Mouse (Mus musculus): Measurements from ENCODE around the gene Gm29609. TPM values are rescaled to one million over a fixed set of nuclear protein-coding genes. Genes with fewer than 3 reads are reported as not detected.

The Gm29609 gene
- polyA plus RNA-seq (2012; rRNA removed; ENCODE audit: low replicate concordance): 0.47 and 0.76 TPM in 2 replicates

GRCm38 (mm10) chr5:31179766-31180630 lies at the start of gene Gm29609, which contains the start of gene Gtf3c2:
Gm29609 (minus strand) TSS chr5:31179911.
Gtf3c2 (minus strand) TSS chr5:31180144.

DNA sequence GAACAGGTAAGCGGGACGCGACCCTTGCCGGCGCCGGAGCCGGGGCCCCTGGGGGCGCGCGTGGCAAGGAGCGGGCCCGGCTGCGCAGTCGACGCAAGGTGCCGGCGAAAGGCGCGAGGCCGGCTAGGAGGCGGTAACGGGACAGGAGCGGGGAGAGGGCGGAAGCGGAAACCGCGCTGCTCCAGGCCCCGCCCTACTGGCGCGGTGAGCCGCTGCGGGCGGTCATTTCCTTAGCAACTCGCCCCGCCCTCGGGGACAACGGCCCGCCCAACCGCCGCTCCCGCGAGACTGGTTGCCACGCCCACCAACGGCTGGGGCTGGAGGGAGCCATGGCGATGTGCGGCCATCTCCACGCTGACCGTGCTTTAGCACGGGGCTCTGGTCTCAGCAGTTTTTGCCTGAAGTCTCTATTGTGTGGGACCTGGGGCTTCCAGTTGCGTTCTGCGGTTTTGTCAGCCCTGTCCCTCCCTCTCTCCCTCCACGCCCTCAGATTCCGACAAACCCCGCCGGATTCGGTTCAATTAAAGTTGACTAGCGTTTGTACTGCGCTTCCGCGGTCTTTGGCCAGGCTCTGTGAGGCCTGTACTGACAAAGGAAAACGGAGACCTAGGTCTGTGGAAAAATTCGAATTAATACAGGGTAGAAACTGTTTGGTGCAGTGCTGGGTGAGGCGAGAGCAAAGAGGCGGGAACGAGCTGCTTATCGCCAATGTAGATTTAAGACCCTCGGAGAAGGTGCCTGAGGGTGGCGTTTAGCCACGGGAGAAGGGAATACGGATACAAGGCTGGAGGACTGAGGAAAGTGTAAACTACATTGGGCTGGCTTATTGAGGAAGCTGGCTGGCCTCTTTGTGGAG lies 41.0 kb upstream of the Gm29609 start, which contains the start of gene Ppm1g:
Gene Ppm1g, minus strand, starts transcription at position 240 of the 856 bp plus-strand sequence.

GRCm38 (mm10) chr5:31201742-31202590 lies 22.3 kb upstream of the Gm29609 start, which contains the start of gene Zfp513:
Zfp513 (minus strand) TSS chr5:31202303.

GRCm38 (mm10) chr5:31192939-31193630 lies 13.4 kb upstream of the Gm29609 start, which contains the start of the genes Snx17 and Eif2b4:
Snx17 (plus strand) TSS chr5:31193227.
Eif2b4 (minus strand) TSS chr5:31193430.

DNA sequence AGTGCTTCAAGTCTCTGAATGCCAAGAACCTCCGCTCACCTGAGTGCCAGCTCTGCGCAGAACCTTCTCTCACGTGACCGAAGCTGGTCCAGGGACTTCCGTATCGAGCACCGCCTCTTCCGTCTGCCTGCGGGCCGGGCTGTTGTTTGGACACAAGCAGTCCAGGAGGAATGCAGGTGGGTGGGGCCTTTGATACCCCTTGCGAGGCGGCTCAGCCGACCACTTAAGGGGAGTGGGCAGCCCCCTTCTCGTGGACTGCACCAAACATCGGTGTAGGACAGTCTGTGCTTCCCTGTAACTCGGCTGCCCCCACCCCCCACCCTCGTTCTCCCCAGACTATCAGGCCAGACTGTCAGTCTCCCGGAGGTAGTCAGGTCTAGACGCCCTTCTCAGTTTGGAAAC lies 25.6 kb downstream of the Gm29609 start, which contains the start of gene Mpv17:
Gene Mpv17, minus strand, starts transcription at position 100 of the 402 bp plus-strand sequence.

GRCm38 (mm10) chr5:31138241-31138967 lies 41.3 kb downstream of the Gm29609 start, which contains the start of gene Ucn:
Ucn (minus strand) TSS chr5:31138829.

GRCm38 (mm10) chr5:31116354-31116753 lies 63.4 kb downstream of the Gm29609 start, which contains the start of gene Trim54:
Trim54 (plus strand) TSS chr5:31116712.

GRCm38 (mm10) chr5:31108000-31108490 lies 71.7 kb downstream of the Gm29609 start, which contains the start of gene Slc30a3:
Slc30a3 (minus strand) TSS chr5:31108237.

GRCm38 (mm10) chr5:31105814-31106335 lies 73.8 kb downstream of the Gm29609 start, which contains the start of gene Dnajc5g:
Dnajc5g (plus strand) TSS chr5:31106285.

Other genes starting within 250 kb of the Gm29609 start
- gene Cgref1, start 234.3 kb downstream of the Gm29609 start, polyA plus RNA-seq (2012; rRNA removed; ENCODE audit: low replicate concordance): 856 and 917 TPM in 2 replicates
- 409 and 432 TPM in 2 replicates for gene Preb, start 219.6 kb downstream of the Gm29609 start, polyA plus RNA-seq (2012; rRNA removed; ENCODE audit: low replicate concordance)
- 0.17 and 2.4 TPM in 2 replicates for gene Tcf23, start 211.2 kb downstream of the Gm29609 start, polyA plus RNA-seq (2012; rRNA removed; ENCODE audit: low replicate concordance)
- gene Atraid, start 131.6 kb downstream of the Gm29609 start, polyA plus RNA-seq (2012; rRNA removed; ENCODE audit: low replicate concordance): 39.3 and 58.7 TPM in 2 replicates
- gene Slc5a6, start 131.0 kb downstream of the Gm29609 start, polyA plus RNA-seq (2012; rRNA removed; ENCODE audit: low replicate concordance): 37.3 and 46.8 TPM in 2 replicates
- gene Cad, start 125.1 kb downstream of the Gm29609 start, polyA plus RNA-seq (2012; rRNA removed; ENCODE audit: low replicate concordance): 13.4 and 20.9 TPM in 2 replicates
- gene Dnajc5g, start 73.6 kb downstream of the Gm29609 start, polyA plus RNA-seq (2012; rRNA removed; ENCODE audit: low replicate concordance): not detected in 2 replicates
- 0.15 and 0.69 TPM in 2 replicates for gene Slc30a3, start 71.7 kb downstream of the Gm29609 start, polyA plus RNA-seq (2012; rRNA removed; ENCODE audit: low replicate concordance)
- gene Trim54, start 63.2 kb downstream of the Gm29609 start, polyA plus RNA-seq (2012; rRNA removed; ENCODE audit: low replicate concordance): not detected in 2 replicates
- not detected in 2 replicates for gene Ucn, start 41.1 kb downstream of the Gm29609 start, polyA plus RNA-seq (2012; rRNA removed; ENCODE audit: low replicate concordance)
- gene Mpv17, start 25.7 kb downstream of the Gm29609 start, polyA plus RNA-seq (2012; rRNA removed; ENCODE audit: low replicate concordance): 20.0 and 31.7 TPM in 2 replicates
- 29.7 and 31.1 TPM in 2 replicates for gene Gtf3c2, start 233 bp upstream of the Gm29609 start, polyA plus RNA-seq (2012; rRNA removed; ENCODE audit: low replicate concordance)
- gene Snx17, start 13.3 kb upstream of the Gm29609 start, polyA plus RNA-seq (2012; rRNA removed; ENCODE audit: low replicate concordance): 59.4 and 61.7 TPM in 2 replicates
- gene Eif2b4, start 13.5 kb upstream of the Gm29609 start, polyA plus RNA-seq (2012; rRNA removed; ENCODE audit: low replicate concordance): 27.5 and 32.1 TPM in 2 replicates
- gene Zfp513, start 22.4 kb upstream of the Gm29609 start, polyA plus RNA-seq (2012; rRNA removed; ENCODE audit: low replicate concordance): 52.4 and 60.3 TPM in 2 replicates
- 85.7 and 105 TPM in 2 replicates for gene Ppm1g, start 40.8 kb upstream of the Gm29609 start, polyA plus RNA-seq (2012; rRNA removed; ENCODE audit: low replicate concordance)
- 185 and 336 TPM in 2 replicates for gene Nrbp1, start 61.0 kb upstream of the Gm29609 start, polyA plus RNA-seq (2012; rRNA removed; ENCODE audit: low replicate concordance)
- 1.2 TPM in 1 of 2 replicates, not detected in the other for gene Gm9970, start 61.3 kb upstream of the Gm29609 start, polyA plus RNA-seq (2012; rRNA removed; ENCODE audit: low replicate concordance)
- 217 and 238 TPM in 2 replicates for gene Krtcap3, start 71.8 kb upstream of the Gm29609 start, polyA plus RNA-seq (2012; rRNA removed; ENCODE audit: low replicate concordance)
- 31.0 and 35.5 TPM in 2 replicates for gene Ift172, start 111.2 kb upstream of the Gm29609 start, polyA plus RNA-seq (2012; rRNA removed; ENCODE audit: low replicate concordance)
- 2.6 and 5.2 TPM in 2 replicates for gene Fndc4, start 116.2 kb upstream of the Gm29609 start, polyA plus RNA-seq (2012; rRNA removed; ENCODE audit: low replicate concordance)
- gene Gckr, start 117.5 kb upstream of the Gm29609 start, polyA plus RNA-seq (2012; rRNA removed; ENCODE audit: low replicate concordance): not detected in 2 replicates